Mouse (Mus musculus): ENCODE results near the gene Nrxn2. TPM values are rescaled to one million over a fixed set of nuclear protein-coding genes. Genes with fewer than 3 reads are reported as not detected.

Gene Nrxn2
- total RNA-seq, 2 experiments from 2014 or later, result 17.8 to 18.3 TPM

DNA sequence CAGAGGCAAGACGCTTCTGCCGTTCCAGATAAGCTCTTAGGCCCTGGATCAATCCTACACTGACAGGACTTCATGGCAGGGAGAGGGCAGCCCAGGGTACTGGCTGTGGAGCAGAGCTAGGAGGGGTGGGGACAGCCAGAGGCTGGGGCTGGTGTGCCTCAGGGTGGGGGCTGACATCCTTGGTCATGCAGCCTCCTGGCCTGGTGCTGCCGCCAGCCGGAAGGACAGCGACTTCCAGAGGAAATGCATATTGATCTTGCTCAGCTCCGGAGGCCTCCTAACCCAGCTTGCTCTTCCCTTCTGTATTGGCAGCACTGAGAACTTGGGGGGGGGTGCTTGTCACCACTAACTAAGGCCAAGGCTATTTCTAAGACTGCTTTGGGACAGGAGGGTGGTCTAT is 3.1 kb upstream of the Nrxn2 start:
- DNase-seq (ENCODE audit: low spot score in 2 of 2), result no peak

DNA sequence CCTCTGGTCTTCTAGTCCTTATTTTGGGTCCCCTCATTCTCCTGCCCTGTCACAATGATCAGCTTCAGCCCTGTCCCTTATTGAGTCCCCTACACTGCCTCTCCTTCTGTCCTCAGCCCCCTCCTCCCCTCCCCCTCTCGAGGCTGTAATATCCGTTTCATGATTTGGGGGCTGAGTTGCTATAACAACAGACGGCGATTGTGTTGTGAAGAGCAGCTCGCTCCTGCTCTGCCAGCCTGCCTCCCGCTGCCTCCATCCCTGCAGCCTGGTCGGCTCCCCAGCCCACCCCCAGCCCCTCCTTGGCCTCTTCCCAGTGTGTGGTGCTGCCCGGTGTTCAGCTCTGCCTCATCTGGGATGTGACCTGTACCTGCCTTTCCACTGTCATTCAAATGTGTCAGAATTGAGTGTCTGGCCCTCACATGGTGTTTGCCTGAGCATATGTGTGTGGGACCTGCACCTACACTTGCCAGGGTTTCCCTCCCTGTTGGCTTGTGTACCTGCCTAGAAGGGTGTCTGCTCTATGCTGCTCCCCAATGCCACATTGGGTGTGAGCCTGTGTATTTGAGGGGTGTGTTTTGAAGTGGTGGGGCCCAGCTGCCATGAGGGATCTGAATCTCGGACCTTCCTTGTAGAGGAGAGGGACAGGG is 2.3 kb upstream of the Nrxn2 start:
- no peak for DNase-seq (ENCODE audit: low spot score in 2 of 2)

GRCm38 (mm10) chr19:6416894-6417761 is 1.4 kb upstream of the Nrxn2 start:
- no peak for DNase-seq (ENCODE audit: low spot score in 2 of 2)

DNA sequence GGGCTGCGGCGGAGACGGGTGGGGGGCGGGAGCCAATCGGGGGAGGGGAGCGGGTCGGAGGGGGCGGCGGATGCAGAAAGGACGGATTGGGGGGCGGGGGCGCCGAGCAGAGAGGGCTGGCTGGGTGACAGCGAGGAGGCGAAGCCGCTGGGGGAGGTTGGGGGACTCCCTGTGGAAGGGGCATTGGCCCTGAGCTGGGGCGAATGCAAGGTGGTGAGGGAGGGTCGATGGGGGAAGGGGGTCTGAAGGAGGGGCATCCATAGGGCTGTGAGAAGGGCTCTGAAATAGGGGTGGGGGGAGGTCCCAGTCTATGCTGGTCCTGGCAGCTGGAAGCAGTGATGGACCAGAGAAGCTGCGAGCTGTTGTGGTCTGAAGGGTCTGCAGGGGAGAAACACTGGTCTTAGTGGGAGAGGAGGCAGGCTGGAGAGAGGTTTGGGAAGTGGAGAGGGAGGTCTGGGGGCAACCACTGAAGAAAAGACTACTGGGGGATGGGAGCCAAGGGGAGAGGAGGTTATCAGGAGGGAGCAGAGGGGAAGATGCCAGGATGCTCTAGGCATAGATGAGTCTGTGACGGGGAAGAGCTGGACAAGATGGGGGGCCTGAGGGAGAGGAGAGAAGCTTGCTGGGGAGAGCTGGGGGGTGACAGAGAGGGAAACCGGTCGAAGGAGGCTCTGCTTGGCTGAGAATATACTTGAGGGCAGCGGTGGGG is 607 bp downstream of the Nrxn2 start:
- no peak for DNase-seq (ENCODE audit: low spot score in 2 of 2)

DNA sequence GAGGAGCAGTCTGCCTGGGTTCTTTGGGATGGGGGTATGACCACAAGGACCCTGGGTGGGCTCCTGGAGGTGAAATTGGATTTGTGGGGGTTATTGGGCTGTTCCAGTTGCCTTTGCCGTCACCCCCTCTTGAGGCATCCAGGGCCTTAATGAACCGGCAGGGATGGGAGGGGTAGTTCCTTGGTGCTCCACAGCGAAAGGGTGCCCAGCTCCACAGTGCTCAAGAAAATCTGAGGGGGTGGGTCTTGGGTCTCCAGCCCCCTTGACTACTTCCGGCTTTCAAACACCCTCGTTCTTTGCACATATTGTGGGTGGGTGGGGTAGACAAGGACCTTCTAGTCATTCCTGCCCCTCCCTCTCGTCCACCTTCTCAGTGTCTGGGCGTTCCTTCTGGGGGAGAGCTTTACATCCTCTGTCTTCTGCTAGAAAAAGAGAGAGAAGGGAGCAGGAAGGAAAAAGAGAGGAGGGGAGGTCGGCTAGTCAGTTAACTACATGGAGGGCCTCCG is 1.3 kb downstream of the Nrxn2 start:
- DNase-seq (ENCODE audit: low spot score in 2 of 2), result no peak

DNA sequence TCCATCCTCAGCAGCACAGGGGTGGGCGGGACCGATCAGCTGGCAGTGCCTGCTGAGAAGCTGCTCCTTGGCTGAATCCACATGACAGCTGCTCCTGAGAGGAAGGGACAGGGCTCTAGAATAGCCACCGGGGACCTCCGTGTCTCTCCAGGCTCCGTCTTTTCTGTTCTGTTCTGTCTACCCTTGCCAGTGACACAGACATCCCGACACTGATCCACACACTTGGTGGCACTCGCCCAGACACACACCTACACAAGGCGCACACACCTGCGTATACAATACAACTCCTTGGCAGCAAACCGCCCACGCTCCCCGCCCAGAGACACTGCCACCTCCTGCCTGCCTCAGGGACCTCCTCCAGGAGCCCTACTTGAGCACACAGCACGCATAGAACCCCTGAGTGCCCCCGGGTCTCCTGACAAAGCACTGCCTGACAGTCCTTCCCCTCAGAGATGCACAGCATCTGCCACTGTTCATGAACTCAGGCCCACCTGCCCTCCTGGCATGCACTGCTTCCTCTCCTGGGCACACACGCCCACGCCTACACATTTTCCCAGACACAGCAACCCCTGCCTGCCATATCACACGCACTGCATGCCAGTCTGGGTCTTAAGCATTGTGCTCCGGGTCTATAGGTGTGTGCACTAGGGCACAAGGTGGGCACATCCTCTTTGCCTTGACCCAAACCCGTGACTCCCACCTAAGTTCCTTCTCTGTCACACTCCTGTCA is 2.1 kb downstream of the Nrxn2 start:
- DNase-seq (ENCODE audit: low spot score in 2 of 2), result no peak

DNA sequence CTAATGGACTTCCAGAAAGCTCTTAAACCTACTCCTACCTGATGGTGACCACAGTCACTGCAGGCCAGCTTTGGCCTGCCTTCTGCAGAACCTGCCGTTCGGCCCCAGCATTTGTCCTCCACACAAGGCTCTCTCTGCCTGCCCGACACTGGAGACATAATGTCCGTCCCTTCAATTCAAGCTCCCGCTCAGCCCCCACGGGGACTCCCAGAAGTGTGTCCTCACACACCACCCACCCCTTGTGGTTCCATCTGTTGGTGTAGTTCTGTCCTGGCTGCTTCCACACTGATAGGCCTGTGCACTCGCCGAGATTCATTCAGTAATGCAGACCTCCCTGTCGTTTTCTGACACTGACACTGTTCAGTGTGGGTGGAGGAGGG is 2.7 kb downstream of the Nrxn2 start:
- no peak for DNase-seq (ENCODE audit: low spot score in 2 of 2)

GRCm38 (mm10) chr19:6422014-6422413 is 3.5 kb downstream of the Nrxn2 start:
- no peak for DNase-seq (ENCODE audit: low spot score in 2 of 2)

DNA sequence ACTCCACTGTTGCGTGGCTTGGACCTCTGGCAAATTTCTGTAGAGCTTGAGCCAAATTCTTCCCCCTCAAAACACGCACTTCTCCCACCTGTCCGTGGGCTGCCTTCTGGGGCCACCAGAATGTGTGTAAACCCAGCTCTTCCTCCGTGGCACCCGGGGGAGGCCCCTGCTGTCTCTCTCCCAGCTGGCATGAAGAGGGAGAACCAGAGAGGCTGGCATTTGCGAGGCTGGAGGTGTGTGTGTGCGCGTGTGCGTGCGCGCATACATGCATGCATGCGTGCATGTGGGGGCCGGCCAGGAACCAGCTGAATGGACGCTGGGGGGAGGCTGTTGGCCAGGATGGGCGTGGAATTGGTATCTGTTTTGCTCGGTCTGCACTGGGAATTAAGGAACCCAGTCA is 4.7 kb downstream of the Nrxn2 start:
- DNase-seq (ENCODE audit: low spot score in 2 of 2), result no peak

DNA sequence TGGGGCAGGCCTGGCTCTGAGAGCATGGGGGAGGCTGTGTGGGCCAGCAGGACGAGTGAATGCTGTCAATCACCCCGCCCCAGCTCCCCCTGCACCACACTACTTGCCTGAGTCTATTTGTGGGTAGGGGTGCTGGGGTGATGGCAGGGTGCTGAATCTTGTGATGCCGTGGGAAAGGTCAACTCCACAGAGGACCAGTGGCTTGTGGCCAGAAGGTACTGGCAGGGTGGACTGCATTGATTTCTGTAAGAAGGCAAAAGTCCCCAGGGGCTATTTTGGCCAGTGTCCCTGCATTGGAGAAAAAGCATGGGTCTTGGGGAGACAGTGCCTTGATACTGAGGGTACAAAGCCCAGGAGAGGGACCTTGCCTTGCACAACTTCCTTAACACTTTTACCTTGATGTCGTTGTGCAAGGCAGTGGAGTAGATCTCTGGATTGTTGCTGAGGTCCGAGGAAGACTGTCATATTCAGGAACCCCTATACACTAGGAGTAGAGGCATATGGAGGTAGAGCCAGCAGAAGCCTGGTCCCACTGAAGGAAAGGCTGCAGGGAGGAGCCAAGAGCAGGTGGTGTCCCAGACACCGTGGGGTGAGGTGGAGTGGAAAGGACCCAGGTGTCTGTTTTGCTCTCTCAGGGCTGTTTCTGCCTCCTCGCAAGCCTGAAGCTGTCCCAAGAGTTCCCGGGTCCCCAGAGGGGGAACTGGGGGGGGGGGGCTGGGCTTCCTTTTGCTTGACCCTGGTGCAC is 5.8 kb downstream of the Nrxn2 start:
- no peak for DNase-seq (ENCODE audit: low spot score in 2 of 2)

DNA sequence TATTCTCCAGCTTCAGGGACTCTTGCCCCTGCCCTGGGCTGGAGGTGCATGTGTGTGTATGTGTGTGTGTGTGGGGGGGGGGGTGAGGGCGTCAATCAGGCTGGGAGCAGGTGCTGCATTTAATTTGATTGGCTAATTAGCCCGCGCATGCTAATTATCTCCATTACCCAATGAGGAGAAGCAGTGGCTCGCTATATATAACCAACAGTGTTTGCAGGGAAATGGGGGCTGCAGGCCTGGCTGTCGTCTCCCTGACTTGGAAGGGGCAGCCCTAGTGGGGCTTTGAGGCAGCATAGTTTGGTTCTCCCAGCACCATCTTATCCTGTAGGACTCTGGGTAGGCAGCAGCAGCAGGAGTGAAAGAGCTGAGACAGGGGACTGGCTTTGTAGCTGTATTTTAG is 7.1 kb downstream of the Nrxn2 start:
- DNase-seq (ENCODE audit: low spot score in 2 of 2), result no peak

DNA sequence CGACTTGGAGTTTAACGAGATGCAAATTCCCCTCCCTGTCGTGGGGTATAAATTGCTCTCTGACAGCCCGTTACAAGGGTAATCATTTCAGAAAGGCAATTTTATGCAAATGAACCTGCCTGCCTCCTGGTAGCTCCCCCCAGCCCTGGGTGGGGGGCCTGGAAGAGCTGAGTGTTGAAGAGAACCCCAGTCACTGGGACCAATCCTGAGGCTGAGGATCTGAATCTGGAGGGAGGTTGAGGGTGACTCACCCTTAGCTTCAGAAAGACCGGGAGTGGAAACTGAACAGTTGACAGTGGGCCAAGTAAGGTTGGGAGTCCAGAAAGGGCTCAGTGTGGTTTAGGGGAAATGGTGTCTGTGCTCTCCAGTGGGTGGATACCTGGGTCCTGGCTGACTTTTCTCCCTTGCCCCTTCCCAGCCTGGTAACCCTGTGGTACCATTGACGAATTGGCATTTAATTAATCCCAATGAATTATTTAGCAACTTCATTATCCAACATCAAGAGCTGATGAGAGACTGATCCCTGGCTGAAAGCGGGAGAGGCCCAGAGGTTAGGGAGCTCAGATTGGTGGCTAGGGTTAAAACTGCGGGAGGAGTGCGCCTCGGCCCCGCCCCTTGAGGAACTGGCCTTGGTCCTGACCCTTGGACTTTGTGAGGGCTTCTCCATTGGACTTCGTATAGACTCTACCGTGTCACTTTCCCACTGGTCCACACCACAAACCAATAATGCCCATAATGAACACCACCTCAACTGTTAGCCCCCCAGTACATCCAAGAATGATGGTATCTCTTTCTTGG is 8.4 kb downstream of the Nrxn2 start:
- no peak for DNase-seq (ENCODE audit: low spot score in 2 of 2)

GRCm38 (mm10) chr19:6427653-6428434 is 9.3 kb downstream of the Nrxn2 start:
- no peak for DNase-seq (ENCODE audit: low spot score in 2 of 2)

- DNase-seq (ENCODE audit: low spot score in 2 of 2), result no peak
Measured at GRCm38 (mm10) chr19:6428501-6429200, 10.1 kb downstream of the Nrxn2 start.

DNA sequence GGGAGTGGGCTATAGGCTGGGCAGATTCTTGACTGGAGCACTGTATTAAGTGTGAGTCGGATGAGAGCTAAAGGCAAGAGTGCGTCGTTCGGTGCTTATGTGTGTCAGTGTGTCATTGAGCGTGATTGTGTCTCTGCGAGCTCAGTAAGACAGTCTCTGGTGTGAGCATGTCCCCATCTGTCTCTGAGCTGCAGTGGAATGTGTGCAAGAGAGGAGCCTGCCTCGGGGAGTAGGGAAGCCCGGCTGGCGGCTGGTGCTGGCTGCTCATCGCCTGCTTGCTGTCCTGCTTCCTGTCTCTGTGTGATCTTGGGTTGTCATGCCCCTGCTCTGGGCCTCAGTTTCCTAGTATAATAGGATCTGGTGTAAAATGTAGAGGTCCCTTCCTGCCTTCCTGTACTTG is 24.5 kb downstream of the Nrxn2 start:
- DNase-seq (ENCODE audit: low spot score in 2 of 2), result no peak

DNA sequence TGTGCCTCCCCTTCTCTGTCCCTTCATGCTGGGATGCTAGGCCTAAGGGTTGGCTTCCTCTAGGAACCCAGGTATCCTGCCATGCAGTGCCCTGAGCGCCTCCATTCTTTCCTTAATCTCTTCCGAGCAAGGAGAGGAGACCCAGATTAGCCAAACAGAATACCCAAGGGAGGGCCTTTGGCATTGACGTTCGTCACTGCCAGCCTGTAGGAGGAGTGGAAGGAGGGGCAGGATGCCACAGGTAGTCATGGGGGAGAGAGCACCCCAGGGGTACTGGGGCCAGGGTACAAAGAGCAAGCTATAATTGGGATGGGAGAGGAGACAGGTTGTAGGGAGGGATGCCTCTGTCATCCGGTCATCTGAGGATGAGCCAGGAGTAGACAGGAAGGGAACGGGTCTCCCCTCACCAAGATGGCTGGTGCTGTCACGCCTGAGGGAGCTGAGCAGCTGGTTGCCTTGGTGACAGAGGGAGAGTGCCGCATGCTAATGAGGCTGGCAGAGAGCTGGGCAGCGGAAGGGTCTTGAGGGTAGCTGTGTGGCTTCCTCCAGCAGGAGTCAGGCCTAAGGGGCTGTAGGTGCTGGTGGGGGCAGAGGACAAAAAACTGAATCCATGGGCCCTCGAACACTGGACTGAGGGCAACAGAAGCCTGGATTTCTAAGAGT is 27.4 kb downstream of the Nrxn2 start:
- no peak for DNase-seq (ENCODE audit: low spot score in 2 of 2)

- no peak for DNase-seq (ENCODE audit: low spot score in 2 of 2)
Measured at GRCm38 (mm10) chr19:6446736-6447437, 28.4 kb downstream of the Nrxn2 start.

Data from adrenal gland, postnatal 4 days (tissue).